Mouse (Mus musculus) ES-E14 (cell line): ENCODE measurements around the gene Itpr1. TPM values are rescaled to one million over a fixed set of nuclear protein-coding genes. Genes with fewer than 3 reads are reported as not detected.

Experiments used
- DNase-seq: peaks from one replicate; pipeline ENCODE4 v3.0.0-alpha.2; 2013; ENCODE audit warnings: low read depth, low spot score
- H3K27ac ChIP-seq: 2 replicates; pipeline ENCODE4 v1.5.1; 2012; ENCODE audit warnings: low read depth, mild to moderate bottlenecking, low read length, moderate library complexity, mixed read lengths; ENCODE audit not compliant: poor library complexity, insufficient read depth, severe bottlenecking
- H3K36me3 ChIP-seq: 2 replicates; pipeline ENCODE4 v1.6.1; 2012; ENCODE audit warnings: mild to moderate bottlenecking, low read length, moderate library complexity, mixed read lengths; ENCODE audit not compliant: control insufficient read depth, poor library complexity, insufficient read depth, severe bottlenecking
- H3K4me1 ChIP-seq, 2 experiments: fragments of 150-350 bp in 1 of 2; sonication (generic) in 1 of 2; 2 replicates each; pipeline ENCODE4 v1.6.1; 2012; ENCODE audit warnings: low read length in 2 of 2, mild to moderate bottlenecking in 1 of 2, mixed read lengths in 1 of 2; ENCODE audit not compliant: control insufficient read depth in 2 of 2, insufficient read depth in 2 of 2, poor library complexity in 1 of 2
- H3K4me3 ChIP-seq, 2 experiments: fragments of 150-350 bp in 1 of 2; sonication (generic) in 1 of 2; 2 replicates each; pipeline ENCODE4 v1.5.1; 2012; ENCODE audit warnings: low read length in 2 of 2, low read depth in 1 of 2, mild to moderate bottlenecking in 1 of 2, mixed read lengths in 1 of 2; ENCODE audit not compliant: insufficient read depth in 1 of 2, poor library complexity in 1 of 2, severe bottlenecking in 1 of 2
- H3K9ac ChIP-seq: 2 replicates; pipeline ENCODE4 v1.6.1; 2012; ENCODE audit warnings: low read depth, mild to moderate bottlenecking, low read length, mixed read lengths; ENCODE audit not compliant: poor library complexity, insufficient read depth, severe bottlenecking
- H3K9me3 ChIP-seq: fragments of 150-350 bp; sonication (generic); 2 replicates; pipeline ENCODE4 v1.6.1; 2012; ENCODE audit warnings: low read depth, mild to moderate bottlenecking, low read length; ENCODE audit not compliant: control insufficient read depth, insufficient read depth
- CHD2 ChIP-seq: IDR thresholded peaks from 2 replicates; pipeline ENCODE4 v1.6.1; 2014; ENCODE audit warnings: mild to moderate bottlenecking, low read depth, low read length, inconsistent platforms
- HCFC1 ChIP-seq: IDR thresholded peaks from 2 replicates; pipeline ENCODE4 v1.6.1; 2012; ENCODE audit warnings: low read length, inconsistent platforms, borderline replicate concordance; ENCODE audit not compliant: insufficient read depth
- MAFK ChIP-seq: IDR thresholded peaks from 2 replicates; pipeline ENCODE4 v1.6.1; 2014; ENCODE audit warnings: mild to moderate bottlenecking, low read depth, low read length, inconsistent platforms; ENCODE audit not compliant: insufficient read depth
- ZC3H11A ChIP-seq: IDR thresholded peaks from 2 replicates; pipeline ENCODE4 v1.6.1; 2012; ENCODE audit warnings: low read depth, mild to moderate bottlenecking, inconsistent platforms, low read length, borderline replicate concordance
- ZNF384 ChIP-seq: IDR thresholded peaks from 2 replicates; pipeline ENCODE4 v1.6.1; 2012; ENCODE audit warnings: low read depth, low read length, inconsistent platforms
- in situ Hi-C, 2 experiments: fragments of 600-800 bp; cut with MboI; formaldehyde crosslinking; loops; one replicate each; pipeline ENCODE4 v1.15.1; 2025; ENCODE audit warnings: low sequenced_read_pairs in 2 of 2, inconsistent platforms in 1 of 2; ENCODE audit not compliant: unreplicated experiment in 2 of 2
- total RNA-seq: library from RNA; depleted of rRNA; stranded (reverse); fragments of 300-350 nt; gene quantifications from 2 replicates; pipeline ENCODE4 v1.2.3, GENCODE M21; 2012

The Itpr1 gene
- total RNA-seq, 1 experiment: 52.8 TPM

- Histone ChIP-seq H3K4me3 (no peak overlapping the region), H3K9me3 (no peaks in the 10 kb centered on the region), H3K9ac (no peak overlapping the region), H3K27ac (no peak overlapping the region), H3K36me3 (peaks cover 2% of the 10 kb centered on the region; the same call in 1 of the 2 replicates), H3K4me1 (no peaks in the 10 kb centered on the region)
- in situ Hi-C loops: loop anchor here in 1 of 2 experiments (25.0 kb wide), 1 partner anchor 277 kb away; no protein-coding TSS in a partner anchor
- no peak for TF ChIP-seq ZNF384
- TF ChIP-seq CHD2: no peak
- TF ChIP-seq HCFC1: no peak
- no peak for TF ChIP-seq ZC3H11A
- no peak for DNase-seq
These were observed 221.9 kb downstream of the Itpr1 start for GRCm38 (mm10) chr6:108434816-108435215.

- TF ChIP-seq MAFK (no peak), HCFC1 (no peak), CHD2 (no peak), ZNF384 (no peak), ZC3H11A (no peak)
- Histone ChIP-seq H3K9ac (no peak overlapping the region), H3K36me3 (peaks cover 3% of the 10 kb centered on the region; the same call in 1 of the 2 replicates), H3K4me3 (no peak overlapping the region), H3K9me3 (no peaks in the 10 kb centered on the region), H3K27ac (no peak overlapping the region), H3K4me1 (no peaks in the 10 kb centered on the region)
- in situ Hi-C loops: loop anchor here in 1 of 2 experiments (25.0 kb wide), 1 partner anchor 277 kb away; no protein-coding TSS in a partner anchor
- DNase-seq: no peak
These were observed 222.6 kb downstream of the Itpr1 start for GRCm38 (mm10) chr6:108435467-108435866.

- DNase-seq: no peak
- Histone ChIP-seq H3K9ac (no peak overlapping the region), H3K4me3 (no peak overlapping the region), H3K4me1 (no peaks in the 10 kb centered on the region), H3K36me3 (peaks cover 3% of the 10 kb centered on the region; the same call in 1 of the 2 replicates), H3K27ac (no peak overlapping the region), H3K9me3 (no peaks in the 10 kb centered on the region)
- in situ Hi-C loops: loop anchor here in 1 of 2 experiments (25.0 kb wide), 1 partner anchor 276 kb away; no protein-coding TSS in a partner anchor
- TF ChIP-seq HCFC1 (no peak), CHD2 (no peak), ZNF384 (no peak), ZC3H11A (no peak), MAFK (no peak)
These were observed 223.7 kb downstream of the Itpr1 start for GRCm38 (mm10) chr6:108436608-108437007.

- no peak overlapping the region for H3K9ac ChIP-seq
- DNase-seq: peak; percentile 40
- TF ChIP-seq HCFC1 (no peak), ZC3H11A (peak; percentile 98)
- H3K4me3 ChIP-seq: no peak overlapping the region
- H3K4me1 ChIP-seq: no peaks in the 10 kb centered on the region
- H3K27ac ChIP-seq: no peak overlapping the region
- H3K9me3 ChIP-seq: no peaks in the 10 kb centered on the region
- H3K36me3 ChIP-seq: peaks cover 6% of the 10 kb centered on the region; the same call in 1 of the 2 replicates
- in situ Hi-C loops: loop anchor here in 1 of 2 experiments (25.0 kb wide), 1 partner anchor 271 kb away; no protein-coding TSS in a partner anchor
These were observed 228.4 kb downstream of the Itpr1 start for GRCm38 (mm10) chr6:108441290-108441689.

- in situ Hi-C loops: loop anchor here in 1 of 2 experiments (25.0 kb wide), 1 partner anchor 270 kb away; no protein-coding TSS in a partner anchor
- Histone ChIP-seq H3K9ac (no peak overlapping the region), H3K36me3 (peaks cover 6% of the 10 kb centered on the region; the same call in 1 of the 2 replicates)
These were observed 229.4 kb downstream of the Itpr1 start for GRCm38 (mm10) chr6:108442291-108442690.

More at GRCm38 (mm10) chr6:108442291-108442690, 229.4 kb downstream of the Itpr1 start:
- H3K9me3 ChIP-seq: no peaks in the 10 kb centered on the region
- H3K4me3 ChIP-seq: no peak overlapping the region
- TF ChIP-seq CHD2: no peak
- no peak for TF ChIP-seq ZNF384
- TF ChIP-seq ZC3H11A: no peak
- TF ChIP-seq HCFC1: no peak
- no peak for TF ChIP-seq MAFK
- H3K4me1 ChIP-seq: no peaks in the 10 kb centered on the region
- H3K27ac ChIP-seq: no peak overlapping the region
- DNase-seq: no peak
